Mouse (Mus musculus) MEL (cell line): Measurements from ENCODE around the gene Rxra. TPM values are rescaled to one million over a fixed set of nuclear protein-coding genes. Genes with fewer than 3 reads are reported as not detected.

ENCODE experiments used
- DNase-seq: peaks from one replicate; pipeline ENCODE4 v3.0.0; 2011; ENCODE audit warnings: low read depth, low spot score
- H3K27ac ChIP-seq: 2 replicates; pipeline ENCODE4 v1.5.1; 2012; ENCODE audit warnings: low read depth, mild to moderate bottlenecking, control low read depth, low read length, moderate library complexity; ENCODE audit not compliant: control insufficient read depth
- H3K27me3 ChIP-seq, 2 experiments: fragments of 150-350 bp in 1 of 2; sonication (generic) in 1 of 2; 2 replicates each; pipeline ENCODE4 v1.6.1; 2012; ENCODE audit warnings: low read length in 2 of 2, mild to moderate bottlenecking in 2 of 2, improper control_type of control experiment in 1 of 2, moderate library complexity in 1 of 2; ENCODE audit not compliant: insufficient read depth in 2 of 2, control insufficient read depth in 1 of 2
- H3K36me3 ChIP-seq, 2 experiments: 2 replicates each; pipeline ENCODE4 v1.6.1; 2012 to 2014; ENCODE audit warnings: low read length in 2 of 2, improper control_type of control experiment in 1 of 2, inconsistent platforms in 1 of 2, mild to moderate bottlenecking in 1 of 2; ENCODE audit not compliant: insufficient read depth in 2 of 2, control insufficient read depth in 1 of 2
- H3K4me1 ChIP-seq, 2 experiments: fragments of 150-350 bp in 1 of 2; sonication (generic) in 1 of 2; 2 replicates each; pipeline ENCODE4 v1.6.1; 2012; ENCODE audit warnings: low read length in 2 of 2, improper control_type of control experiment in 1 of 2, mild to moderate bottlenecking in 1 of 2; ENCODE audit not compliant: insufficient read depth in 2 of 2, control insufficient read depth in 1 of 2
- H3K4me3 ChIP-seq, 2 experiments: fragments of 150-350 bp in 1 of 2; sonication (generic) in 1 of 2; 2 replicates each; pipeline ENCODE4 v1.5.1; 2012; ENCODE audit warnings: low read depth in 2 of 2, low read length in 2 of 2, mild to moderate bottlenecking in 2 of 2, moderate library complexity in 2 of 2, control low read depth in 1 of 2, improper control_type of control experiment in 1 of 2; ENCODE audit not compliant: control insufficient read depth in 1 of 2, insufficient read depth in 1 of 2
- H3K79me2 ChIP-seq: 2 replicates; pipeline ENCODE4 v1.6.1; 2012; ENCODE audit warnings: mild to moderate bottlenecking, low read length, moderate library complexity; ENCODE audit not compliant: control insufficient read depth, poor library complexity, insufficient read depth
- H3K9ac ChIP-seq: 2 replicates; pipeline ENCODE4 v1.6.1; 2012; ENCODE audit warnings: low read depth, mild to moderate bottlenecking, control low read depth, low read length, moderate library complexity; ENCODE audit not compliant: control insufficient read depth, poor library complexity, severe bottlenecking
- H3K9me3 ChIP-seq: fragments of 150-350 bp; sonication (generic); replicated peaks from 2 replicates; pipeline ENCODE4 v1.6.1; 2012; ENCODE audit warnings: mild to moderate bottlenecking, low read length, improper control_type of control experiment, moderate library complexity; ENCODE audit not compliant: insufficient read depth
- CHD2 ChIP-seq: IDR thresholded peaks from 2 replicates; pipeline ENCODE4 v1.6.1; 2011; ENCODE audit warnings: low read length, improper control_type of control experiment
- ELF1 ChIP-seq: IDR thresholded peaks from 2 replicates; pipeline ENCODE4 v1.6.1; 2014; ENCODE audit warnings: low read depth, mild to moderate bottlenecking, inconsistent platforms, low read length, improper control_type of control experiment, moderate library complexity
- KAT2A ChIP-seq: conservative IDR thresholded peaks from 2 replicates; pipeline ENCODE4 v1.6.1; 2012; ENCODE audit warnings: low read depth, low read length, improper control_type of control experiment, inconsistent platforms
- MAX ChIP-seq: IDR thresholded peaks from 2 replicates; pipeline ENCODE4 v1.6.1; 2011; ENCODE audit warnings: low read length, improper control_type of control experiment
- MYB ChIP-seq: IDR thresholded peaks from 2 replicates; pipeline ENCODE4 v1.6.1; 2011; ENCODE audit warnings: mild to moderate bottlenecking, low read depth, low read length, improper control_type of control experiment
- POLR2AphosphoS5 ChIP-seq: IDR thresholded peaks from 2 replicates; pipeline ENCODE4 v1.6.1; 2012; ENCODE audit warnings: low read depth, borderline replicate concordance, mild to moderate bottlenecking, inconsistent platforms, low read length, moderate library complexity, mixed read lengths
- RAD21 ChIP-seq: IDR thresholded peaks from 2 replicates; pipeline ENCODE4 v1.6.1; 2011; ENCODE audit warnings: mild to moderate bottlenecking, low read depth, low read length, improper control_type of control experiment
- SMC3 ChIP-seq: IDR thresholded peaks from 2 replicates; pipeline ENCODE4 v1.6.1; 2011; ENCODE audit warnings: low read depth, low read length, improper control_type of control experiment
- TAL1 ChIP-seq: IDR thresholded peaks from 2 replicates; pipeline ENCODE4 v1.6.1; 2012; ENCODE audit warnings: mild to moderate bottlenecking, inconsistent platforms, low read length, moderate library complexity, mixed read lengths
- TCF12 ChIP-seq: IDR thresholded peaks from 2 replicates; pipeline ENCODE4 v1.6.1; 2014; ENCODE audit warnings: low read depth, mild to moderate bottlenecking, inconsistent platforms, low read length, improper control_type of control experiment, moderate library complexity
- UBTF ChIP-seq: IDR thresholded peaks from 2 replicates; pipeline ENCODE4 v1.6.1; 2012; ENCODE audit warnings: low read depth, mild to moderate bottlenecking, inconsistent platforms, low read length, improper control_type of control experiment, moderate library complexity, borderline replicate concordance; ENCODE audit not compliant: insufficient read depth
- USF2 ChIP-seq, 2 experiments: IDR thresholded peaks; 2 replicates each; pipeline ENCODE4 v1.6.1; 2011 to 2012; ENCODE audit warnings: improper control_type of control experiment in 2 of 2, low read length in 2 of 2, borderline replicate concordance in 1 of 2, inconsistent platforms in 1 of 2, low read depth in 1 of 2, mild to moderate bottlenecking in 1 of 2; ENCODE audit not compliant: insufficient read depth in 1 of 2
- ZKSCAN1 ChIP-seq: IDR thresholded peaks from 2 replicates; pipeline ENCODE4 v1.6.1; 2012; ENCODE audit warnings: low read depth, mild to moderate bottlenecking, inconsistent platforms, low read length, improper control_type of control experiment, moderate library complexity
- ZNF384 ChIP-seq: IDR thresholded peaks from 2 replicates; pipeline ENCODE4 v1.6.1; 2012; ENCODE audit warnings: low read depth, mild to moderate bottlenecking, inconsistent platforms, low read length, improper control_type of control experiment
- polyA plus RNA-seq, 2 experiments: library from polyadenylated mRNA; stranded (reverse) in 1 of 2; unstranded in 1 of 2; fragments of >175 nt in 1 of 2; fragments of >200 nt in 1 of 2; gene quantifications; 2 replicates each; pipeline versions ENCODE4 v1.2.1 to v1.2.4; 2012; ENCODE audit warnings: low replicate concordance in 2 of 2, low read depth in 1 of 2; ENCODE audit not compliant: insufficient read length in 2 of 2, insufficient read depth in 1 of 2, missing spikeins in 1 of 2
- total RNA-seq: library from RNA; depleted of rRNA; stranded (reverse); fragments of 300-350 nt; gene quantifications from 2 replicates; pipeline ENCODE4 v1.2.3, GENCODE M21; 2012

Rxra gene
- total and polyA plus RNA-seq, 3 experiments = 11.7 to 19.6 TPM; not detected in 1

GRCm38 (mm10) chr2:27670746-27671145, 5.5 kb upstream of the Rxra start:
- Histone ChIP-seq H3K4me1 (peaks cover 11 to 25% of the 10 kb centered on the region in 2 experiments), H3K79me2 (no peaks in the 10 kb centered on the region), H3K27me3 (no peaks in the 10 kb centered on the region), H3K9me3 (no peaks in the 10 kb centered on the region), H3K9ac (no peak overlapping the region), H3K36me3 (peaks cover 0 to 18% of the 10 kb centered on the region in 2 experiments; a peak in 2 of 4 replicates), H3K4me3 (no peak overlapping the region), H3K27ac (no peak overlapping the region)
- DNase-seq = no peak
- TF ChIP-seq SMC3 (no peak), MYB (no peak), RAD21 (no peak), CHD2 (no peak), POLR2AphosphoS5 (no peak), ZNF384 (no peak), MAX (no peak), ZKSCAN1 (no peak), TAL1 (no peak), KAT2A (no peak), UBTF (no peak), ELF1 (no peak)

- TF ChIP-seq USF2 (IDR thresholded peaks at IDR 0.05; ENCODE audit: borderline replicate concordance in 1 of 2, insufficient read depth in 1 of 2, low read depth in 1 of 2, low read length in 2 of 2) = no peak
- TF ChIP-seq TCF12 = no peak
- Histone ChIP-seq H3K36me3 (peaks cover 0 to 9% of the 10 kb centered on the region in 2 experiments; a peak in 2 of 4 replicates), H3K79me2 (no peaks in the 10 kb centered on the region), H3K9me3 (no peaks in the 10 kb centered on the region), H3K27ac (no peak overlapping the region), H3K4me1 (peaks cover 6 to 16% of the 10 kb centered on the region in 2 experiments; a peak in 3 of 4 replicates), H3K4me3 (no peak overlapping the region), H3K27me3 (no peaks in the 10 kb centered on the region), H3K9ac (no peak overlapping the region)
- DNase-seq = no peak
Observed at GRCm38 (mm10) chr2:27671633-27672091, 4.6 kb upstream of the Rxra start.
